Mouse (Mus musculus) kidney, adult 2 months (tissue): ENCODE measurements around the gene Fgd2.

Experiments
- CTCF ChIP-seq: fragments of 200-500 bp; conservative IDR thresholded peaks from 2 replicates; pipeline ENCODE4 v1.5.1; 2011; ENCODE audit warnings: low read depth, mild to moderate bottlenecking, control low read depth, low read length, moderate library complexity, mixed read lengths; ENCODE audit not compliant: insufficient read depth, insufficient read length
- POLR2A ChIP-seq: fragments of 200-500 bp; IDR thresholded peaks from one replicate; pipeline ENCODE4 v1.6.1; 2011; ENCODE audit warnings: low read depth, low read length, control low read depth

GRCm38 (mm10) chr17:29397480-29398433, 37.0 kb downstream of the Fgd2 start:
- TF ChIP-seq CTCF = 0 out of 2 replicates have a peak, but pooled peaks have one; percentile 0
- TF ChIP-seq POLR2A = no peak
